Mouse (Mus musculus): Measurements from ENCODE around the gene Hivep3.

Hivep3 gene

GRCm38 (mm10) chr4:119950181-119950580 lies 216.6 kb downstream of the Hivep3 start:
- DNase-seq: no peak

GRCm38 (mm10) chr4:119951081-119951480 lies 217.5 kb downstream of the Hivep3 start:
- no peak for DNase-seq

- DNase-seq: no peak
Measured at GRCm38 (mm10) chr4:119955008-119955407, 221.4 kb downstream of the Hivep3 start.

GRCm38 (mm10) chr4:119957970-119958369 lies 224.4 kb downstream of the Hivep3 start:
- no peak for DNase-seq

GRCm38 (mm10) chr4:119959293-119959692 lies 225.7 kb downstream of the Hivep3 start:
- peak in 1 of 2 experiments; percentile 36 for DNase-seq

GRCm38 (mm10) chr4:119959873-119960272 lies 226.3 kb downstream of the Hivep3 start:
- no peak for DNase-seq

- no peak for DNase-seq
Measured at GRCm38 (mm10) chr4:119960523-119960922, 226.9 kb downstream of the Hivep3 start.

GRCm38 (mm10) chr4:119961164-119961563 lies 227.6 kb downstream of the Hivep3 start:
- DNase-seq: no peak

- DNase-seq: no peak
Measured at GRCm38 (mm10) chr4:119962066-119962465, 228.5 kb downstream of the Hivep3 start.

GRCm38 (mm10) chr4:119966105-119967072 lies 232.8 kb downstream of the Hivep3 start:
- DNase-seq: peak; percentile 70 to 82

GRCm38 (mm10) chr4:119967073-119967608 lies 233.6 kb downstream of the Hivep3 start:
- no peak for DNase-seq

- no peak for DNase-seq
Measured at GRCm38 (mm10) chr4:119967636-119968035, 234.1 kb downstream of the Hivep3 start.

- no peak for DNase-seq
Measured at GRCm38 (mm10) chr4:119968071-119968470, 234.5 kb downstream of the Hivep3 start.

GRCm38 (mm10) chr4:119968887-119969286 lies 235.3 kb downstream of the Hivep3 start:
- no peak for DNase-seq

GRCm38 (mm10) chr4:119970166-119970565 lies 236.6 kb downstream of the Hivep3 start:
- DNase-seq: no peak

GRCm38 (mm10) chr4:119972375-119972774 lies 238.8 kb downstream of the Hivep3 start:
- no peak for DNase-seq

GRCm38 (mm10) chr4:119973729-119974605 lies 240.4 kb downstream of the Hivep3 start:
- no peak for DNase-seq

GRCm38 (mm10) chr4:119975242-119975641 lies 241.7 kb downstream of the Hivep3 start:
- DNase-seq: no peak

- no peak for DNase-seq
Measured at GRCm38 (mm10) chr4:119975822-119976221, 242.2 kb downstream of the Hivep3 start.

GRCm38 (mm10) chr4:119976428-119977168 lies 243.0 kb downstream of the Hivep3 start:
- no peak for DNase-seq

- DNase-seq: no peak
Measured at GRCm38 (mm10) chr4:119977817-119978491, 244.4 kb downstream of the Hivep3 start.

Measured in lung, adult 18-20 months (tissue).